Mouse (Mus musculus): ENCODE data around the gene Gm20661. TPM values are rescaled to one million over a fixed set of nuclear protein-coding genes. Genes with fewer than 3 reads are reported as not detected.

The Gm20661 gene
- polyA plus RNA-seq, 1 experiment, result 0.58 TPM

- H3K4me3 ChIP-seq (ENCODE audit: control insufficient read depth, insufficient read depth, low read length), result no peak overlapping the region
- 70% methylated on average over 10 of the region's 10 CpGs for WGBS
Measured at GRCm38 (mm10) chr9:107974491-107975171, 8.2 kb upstream of the Gm20661 start.

GRCm38 (mm10) chr9:107975399-107976386 is 7.2 kb upstream of the Gm20661 start, which contains the start of gene Uba7:
Gene Uba7, plus strand, starts transcription at chr9:107975505.
- Histone ChIP-seq H3K27me3 (ENCODE audit: control insufficient read depth, insufficient read depth, low read length) (no peaks in the 10 kb centered on the region), H3K27ac (ENCODE audit: control insufficient read depth, insufficient read depth, low read length) (peak within 1 kb of the TSS; percentile 84), H3K36me3 (ENCODE audit: control insufficient read depth, insufficient read depth, low read length) (peaks cover 14% of the 10 kb centered on the region), H3K4me1 (replicated peaks; ENCODE audit: control insufficient read depth, insufficient read depth, low read length) (peaks cover 30% of the 10 kb centered on the region), H3K4me3 (ENCODE audit: control insufficient read depth, insufficient read depth, low read length) (peak within 1 kb of the TSS; percentile 65)
- peak; percentile 45 for DNase-seq
- 20% methylated on average over 12 of the region's 12 CpGs for WGBS
- TF ChIP-seq CTCF (IDR thresholded peaks at IDR 0.05; ENCODE audit: borderline replicate concordance, control insufficient read depth, extremely low read depth, insufficient read depth, low read length, poor library complexity) (no peak), POLR2A (IDR thresholded peaks at IDR 0.05; ENCODE audit: control insufficient read depth, extremely low read depth, insufficient read depth, low read length, poor library complexity) (0 out of 2 replicates have a peak, but pooled peaks have one; percentile 40)

More at GRCm38 (mm10) chr9:107974491-107975171, 8.2 kb upstream of the Gm20661 start:
- H3K27me3 ChIP-seq (ENCODE audit: control insufficient read depth, insufficient read depth, low read length), result no peaks in the 10 kb centered on the region
- DNase-seq, result no peak
- TF ChIP-seq POLR2A (IDR thresholded peaks at IDR 0.05; ENCODE audit: control insufficient read depth, extremely low read depth, insufficient read depth, low read length, poor library complexity) (no peak), CTCF (IDR thresholded peaks at IDR 0.05; ENCODE audit: borderline replicate concordance, control insufficient read depth, extremely low read depth, insufficient read depth, low read length, poor library complexity) (no peak)
- peak overlapping the region; percentile 43; the same call in 1 of the 2 replicates for H3K27ac ChIP-seq (ENCODE audit: control insufficient read depth, insufficient read depth, low read length)
- H3K4me1 ChIP-seq (replicated peaks; ENCODE audit: control insufficient read depth, insufficient read depth, low read length), result peaks cover 28% of the 10 kb centered on the region
- peaks cover 12% of the 10 kb centered on the region for H3K36me3 ChIP-seq (ENCODE audit: control insufficient read depth, insufficient read depth, low read length)

GRCm38 (mm10) chr9:107978815-107979214 is 4.0 kb upstream of the Gm20661 start:
- no peak for DNase-seq
- Histone ChIP-seq H3K4me1 (replicated peaks; ENCODE audit: control insufficient read depth, insufficient read depth, low read length) (peaks cover 58% of the 10 kb centered on the region), H3K27me3 (ENCODE audit: control insufficient read depth, insufficient read depth, low read length) (no peaks in the 10 kb centered on the region), H3K4me3 (ENCODE audit: control insufficient read depth, insufficient read depth, low read length) (no peak overlapping the region), H3K36me3 (ENCODE audit: control insufficient read depth, insufficient read depth, low read length) (peaks cover 14% of the 10 kb centered on the region), H3K27ac (ENCODE audit: control insufficient read depth, insufficient read depth, low read length) (no peak overlapping the region)
- WGBS, result 96% methylated on average over 12 of the region's 12 CpGs
- no peak for TF ChIP-seq POLR2A (IDR thresholded peaks at IDR 0.05; ENCODE audit: control insufficient read depth, extremely low read depth, insufficient read depth, low read length, poor library complexity)
- no peak for TF ChIP-seq CTCF (IDR thresholded peaks at IDR 0.05; ENCODE audit: borderline replicate concordance, control insufficient read depth, extremely low read depth, insufficient read depth, low read length, poor library complexity)

- WGBS, result 38% methylated on average over 7 of the region's 7 CpGs
- no peak for TF ChIP-seq POLR2A (IDR thresholded peaks at IDR 0.05; ENCODE audit: control insufficient read depth, extremely low read depth, insufficient read depth, low read length, poor library complexity)
- no peak for TF ChIP-seq CTCF (IDR thresholded peaks at IDR 0.05; ENCODE audit: borderline replicate concordance, control insufficient read depth, extremely low read depth, insufficient read depth, low read length, poor library complexity)
- peak overlapping the region; percentile 46; the same call in 1 of the 2 replicates for H3K27ac ChIP-seq (ENCODE audit: control insufficient read depth, insufficient read depth, low read length)
- peaks cover 56% of the 10 kb centered on the region for H3K4me1 ChIP-seq (replicated peaks; ENCODE audit: control insufficient read depth, insufficient read depth, low read length)
- no peaks in the 10 kb centered on the region for H3K27me3 ChIP-seq (ENCODE audit: control insufficient read depth, insufficient read depth, low read length)
- peaks cover 14% of the 10 kb centered on the region for H3K36me3 ChIP-seq (ENCODE audit: control insufficient read depth, insufficient read depth, low read length)
- no peak for DNase-seq
- no peak overlapping the region for H3K4me3 ChIP-seq (ENCODE audit: control insufficient read depth, insufficient read depth, low read length)
Measured at GRCm38 (mm10) chr9:107981684-107982605, 913 bp upstream of the Gm20661 start.

- Histone ChIP-seq H3K36me3 (ENCODE audit: control insufficient read depth, insufficient read depth, low read length) (peaks cover 13% of the 10 kb centered on the region), H3K4me1 (replicated peaks; ENCODE audit: control insufficient read depth, insufficient read depth, low read length) (peaks cover 50% of the 10 kb centered on the region), H3K27ac (ENCODE audit: control insufficient read depth, insufficient read depth, low read length) (peak overlapping the region; percentile 47), H3K4me3 (ENCODE audit: control insufficient read depth, insufficient read depth, low read length) (no peak overlapping the region), H3K27me3 (ENCODE audit: control insufficient read depth, insufficient read depth, low read length) (no peaks in the 10 kb centered on the region)
- TF ChIP-seq POLR2A (IDR thresholded peaks at IDR 0.05; ENCODE audit: control insufficient read depth, extremely low read depth, insufficient read depth, low read length, poor library complexity) (no peak), CTCF (IDR thresholded peaks at IDR 0.05; ENCODE audit: borderline replicate concordance, control insufficient read depth, extremely low read depth, insufficient read depth, low read length, poor library complexity) (no peak)
- WGBS, result 9% methylated on average over 4 of the region's 4 CpGs
- peak; percentile 49 for DNase-seq
Measured at GRCm38 (mm10) chr9:107983421-107983890, 598 bp downstream of the Gm20661 start.
